ENCODE assay signal across 8 mouse cellular contexts in genomic region chr11:100362209-100362978, GRCm38 (mm10). TPM values are rescaled to one million over a fixed set of nuclear protein-coding genes. Genes with fewer than 3 reads are reported as not detected.
DNase-seq lines count a peak whose midpoint lies in the region; ATAC-seq and TF ChIP-seq lines count a peak whose summit lies in the region.

No protein-coding gene starts in this region.

- ATAC-seq in liver, embryonic 12.5 days: no peak
- ATAC-seq in midbrain, embryonic 12.5 days (ENCODE audit: low FRiP score, low read depth): peak; percentile 62

- WGBS in liver, embryonic 12.5 days (ENCODE audit: insufficient replicate concordance): 9% methylated on average over 8 of the region's 8 CpGs
- 18% methylated on average over 8 of the region's 8 CpGs for WGBS in midbrain, embryonic 12.5 days

- H3K9me3 ChIP-seq in liver, embryonic 12.5 days (replicated peaks): no peaks in the 10 kb centered on the region
- no peaks in the 10 kb centered on the region for H3K9me3 ChIP-seq in midbrain, embryonic 12.5 days

- no peak overlapping the region for H3K4me2 ChIP-seq in liver, embryonic 12.5 days
- H3K4me2 ChIP-seq in midbrain, embryonic 12.5 days (replicated peaks): no peak overlapping the region

- no peaks in the 10 kb centered on the region for H3K4me1 ChIP-seq in liver, embryonic 12.5 days
- 0 out of 2 replicates have a peak, but pooled peaks cover 3% of the 10 kb centered on the region for H3K4me1 ChIP-seq in midbrain, embryonic 12.5 days

- H3K36me3 ChIP-seq in liver, embryonic 12.5 days: no peaks in the 10 kb centered on the region
- no peaks in the 10 kb centered on the region for H3K36me3 ChIP-seq in midbrain, embryonic 12.5 days

- peaks cover 39% of the 10 kb centered on the region for H3K27me3 ChIP-seq in liver, embryonic 12.5 days (replicated peaks)
- peaks cover 34% of the 10 kb centered on the region for H3K27me3 ChIP-seq in midbrain, embryonic 12.5 days

- H3K27ac ChIP-seq in liver, embryonic 12.5 days: no peak overlapping the region
- no peak overlapping the region for H3K27ac ChIP-seq in left cerebral cortex, adult 2 months
- no peak overlapping the region for H3K27ac ChIP-seq in midbrain, embryonic 12.5 days (replicated peaks)

- TF ChIP-seq CTCF in left cerebral cortex, adult 2 months (IDR thresholded peaks at IDR 0.05): peak; percentile 94

- H3K9ac ChIP-seq in liver, embryonic 12.5 days: no peak overlapping the region
- H3K9ac ChIP-seq in midbrain, embryonic 12.5 days (replicated peaks): no peak overlapping the region

- DNase-seq in liver: peak; percentile 67
- DNase-seq in cerebellum, postnatal 25 days: peak; percentile 87 to 90
- DNase-seq in gastrocnemius, adult 18-20 months (ENCODE audit: low spot score): peak; percentile 82
- peak; percentile 84 for DNase-seq in induced T-regulatory cell, adult 2 months (ENCODE audit: low read depth)
- DNase-seq in left cerebral cortex, adult 2 months (ENCODE audit: extremely low spot score in 1 of 2, low spot score in 2 of 2): peak; percentile 72 to 82
- peak; percentile 53 for DNase-seq in spleen, adult 12 weeks (ENCODE audit: low spot score)

- no peak overlapping the region for H3K4me3 ChIP-seq in liver, embryonic 12.5 days
- no peak overlapping the region for H3K4me3 ChIP-seq in left cerebral cortex, adult 2 months
- H3K4me3 ChIP-seq in midbrain, embryonic 12.5 days: no peak overlapping the region

- intact Hi-C loops in left cerebral cortex, adult 2 months (cut with DNase I): loop anchor here (1.0 to 10.0 kb wide), 4 partner anchors 46 to 342 kb away; partner anchors contain the start of genes Dhx58 and Klhl11

RNA-seq across cellular contexts. Expression of gene Hap1, which starts 6.5 kb away (rescaled TPM):
- polyA plus RNA-seq in liver, embryonic 12.5 days (2016; fragmentation: Nextera tagmentation; extraction: Ambion mirVana): 0.43 and 0.47 TPM in 2 replicates
- total RNA-seq in gastrocnemius, adult 18-20 months (2021): under 1 TPM; 0.26 to 0.53 TPM
- 100 to 1,000 TPM; 150 to 194 TPM for total RNA-seq in left cerebral cortex, adult 2 months (2021)
- polyA plus RNA-seq in midbrain, embryonic 12.5 days (2016; fragmentation: Nextera tagmentation; extraction: Ambion mirVana): 72.8 and 86.6 TPM in 2 replicates

RNA-seq across cellular contexts. Expression of gene Gast, which starts 28.2 kb away (rescaled TPM):
- polyA plus RNA-seq in liver, embryonic 12.5 days (2016; fragmentation: Nextera tagmentation; extraction: Ambion mirVana): not detected in 2 replicates
- total RNA-seq in gastrocnemius, adult 18-20 months (2021): not detected
- total RNA-seq in left cerebral cortex, adult 2 months (2021): not detected
- 0.97 and 1.2 TPM in 2 replicates for polyA plus RNA-seq in midbrain, embryonic 12.5 days (2016; fragmentation: Nextera tagmentation; extraction: Ambion mirVana)

RNA-seq across cellular contexts. Expression of gene Jup, which starts 35.2 kb away (rescaled TPM):
- 23.9 and 24.3 TPM in 2 replicates for polyA plus RNA-seq in liver, embryonic 12.5 days (2016; fragmentation: Nextera tagmentation; extraction: Ambion mirVana)
- 10 to 100 TPM; 73.4 to 81.3 TPM for total RNA-seq in gastrocnemius, adult 18-20 months (2021)
- 10 to 100 TPM; 51.2 to 53.7 TPM for total RNA-seq in left cerebral cortex, adult 2 months (2021)
- polyA plus RNA-seq in midbrain, embryonic 12.5 days (2016; fragmentation: Nextera tagmentation; extraction: Ambion mirVana): 46.4 and 53.8 TPM in 2 replicates

RNA-seq across cellular contexts. Expression of gene Eif1, which starts 42.7 kb away (rescaled TPM):
- 1,823 and 1,858 TPM in 2 replicates for polyA plus RNA-seq in liver, embryonic 12.5 days (2016; fragmentation: Nextera tagmentation; extraction: Ambion mirVana)
- 1,000 to 10,000 TPM; 1,490 to 1,592 TPM for total RNA-seq in gastrocnemius, adult 18-20 months (2021)
- total RNA-seq in left cerebral cortex, adult 2 months (2021): 100 to 1,000 TPM; 746 to 811 TPM
- 1,467 and 1,563 TPM in 2 replicates for polyA plus RNA-seq in midbrain, embryonic 12.5 days (2016; fragmentation: Nextera tagmentation; extraction: Ambion mirVana)

RNA-seq across cellular contexts. Expression of gene P3h4, which starts 52.2 kb away (rescaled TPM):
- 11.0 and 11.2 TPM in 2 replicates for polyA plus RNA-seq in liver, embryonic 12.5 days (2016; fragmentation: Nextera tagmentation; extraction: Ambion mirVana)
- total RNA-seq in gastrocnemius, adult 18-20 months (2021): 1 to 10 TPM; 1.6 to 3.2 TPM
- 1 to 10 TPM; 7.6 to 9.4 TPM for total RNA-seq in left cerebral cortex, adult 2 months (2021)
- polyA plus RNA-seq in midbrain, embryonic 12.5 days (2016; fragmentation: Nextera tagmentation; extraction: Ambion mirVana): 19.7 and 25.4 TPM in 2 replicates

Comparison
In these comparisons a context has a peak if more than half of its experiments do, and no peak if none do; other contexts are left out.
1. RNA of gene Hap1, which starts 6.5 kb away (total RNA-seq): 150 to 194 TPM in left cerebral cortex, adult 2 months; 0.26 to 0.53 TPM in gastrocnemius, adult 18-20 months; every median in the first group is over 10 times any median in the second.
2. Peak in every context shown above with its lines, with median percentiles within 50 percentile points of each other: DNase-seq.